Mouse (Mus musculus) kidney, adult 2 months (tissue): ENCODE data around the gene Gm17660. TPM values are rescaled to one million over a fixed set of nuclear protein-coding genes. Genes with fewer than 3 reads are reported as not detected.

Experiments
- DNase-seq: peaks from one replicate; pipeline ENCODE4 v3.0.0; 2021
- H3K27ac ChIP-seq: fragments of 200-500 bp; 2 replicates; pipeline ENCODE4 v1.5.1; 2012; ENCODE audit warnings: low read depth, low read length, control low read depth, inconsistent platforms; ENCODE audit not compliant: insufficient read depth
- H3K27me3 ChIP-seq: fragments of 200-500 bp; replicated peaks from 2 replicates; pipeline ENCODE4 v1.6.1; 2012; ENCODE audit warnings: mild to moderate bottlenecking, moderate library complexity, low read length, inconsistent platforms; ENCODE audit not compliant: control insufficient read depth, insufficient read depth
- H3K36me3 ChIP-seq: fragments of 200-500 bp; 2 replicates; pipeline ENCODE4 v1.6.1; 2012; ENCODE audit warnings: mild to moderate bottlenecking, moderate library complexity, low read length, inconsistent platforms; ENCODE audit not compliant: control insufficient read depth, insufficient read depth
- H3K4me1 ChIP-seq: fragments of 200-500 bp; 2 replicates; pipeline ENCODE4 v1.6.1; 2011; ENCODE audit warnings: low read length; ENCODE audit not compliant: control insufficient read depth, insufficient read depth
- H3K4me3 ChIP-seq: fragments of 200-500 bp; 2 replicates; pipeline ENCODE4 v1.5.1; 2011; ENCODE audit warnings: mild to moderate bottlenecking, low read depth, low read length, control low read depth; ENCODE audit not compliant: insufficient read depth
- CTCF ChIP-seq: fragments of 200-500 bp; conservative IDR thresholded peaks from 2 replicates; pipeline ENCODE4 v1.5.1; 2011; ENCODE audit warnings: low read depth, mild to moderate bottlenecking, control low read depth, low read length, moderate library complexity, mixed read lengths; ENCODE audit not compliant: insufficient read depth, insufficient read length
- POLR2A ChIP-seq: fragments of 200-500 bp; IDR thresholded peaks from one replicate; pipeline ENCODE4 v1.6.1; 2011; ENCODE audit warnings: low read depth, low read length, control low read depth
- WGBS: fragments of 180-500 bp; shearing (Covaris S2); methylation state at CpG from one replicate; pipeline ENCODE4 v1.1.7; 2018; 5-methylcytosine and 5-hydroxymethylcytosine counted together
- polyA plus RNA-seq: library from polyadenylated mRNA; depleted of rRNA; stranded (reverse); fragments of >200 nt; gene quantifications from 2 replicates; pipeline ENCODE4 v1.2.3, GENCODE M21; 2012; rRNA removed

The Gm17660 gene
- not detected in 2 replicates for polyA plus RNA-seq

GRCm38 (mm10) chr5:104077508-104077907 is at the start of gene Gm17660:
Gene Gm17660 (minus strand): TSS chr5:104077608.
- 91% methylated on average over 7 of the region's 7 CpGs for WGBS
- no peak for TF ChIP-seq POLR2A
- no peak for TF ChIP-seq CTCF
- Histone ChIP-seq H3K27me3 (no peaks in the 10 kb centered on the region), H3K4me1 (no peaks in the 10 kb centered on the region), H3K4me3 (no peak within 1 kb of the TSS), H3K27ac (no peak within 1 kb of the TSS), H3K36me3 (no peaks in the 10 kb centered on the region)
- DNase-seq, result no peak

GRCm38 (mm10) chr5:104126561-104127320 is 49.3 kb upstream of the Gm17660 start:
- H3K4me1 ChIP-seq, result no peaks in the 10 kb centered on the region
- no peak for DNase-seq
- no peaks in the 10 kb centered on the region for H3K27me3 ChIP-seq
- no peaks in the 10 kb centered on the region for H3K36me3 ChIP-seq
- WGBS, result 73% methylated on average over 12 of the region's 12 CpGs
- H3K4me3 ChIP-seq, result no peak overlapping the region
- no peak for TF ChIP-seq CTCF
- TF ChIP-seq POLR2A, result no peak
- H3K27ac ChIP-seq, result no peak overlapping the region

GRCm38 (mm10) chr5:104124016-104124658 is 46.7 kb upstream of the Gm17660 start:
- TF ChIP-seq POLR2A (no peak), CTCF (no peak)

GRCm38 (mm10) chr5:104115890-104116289 is 38.5 kb upstream of the Gm17660 start:
- Histone ChIP-seq H3K27me3 (no peaks in the 10 kb centered on the region), H3K27ac (peak overlapping the region; percentile 8; the same call in 1 of the 2 replicates), H3K4me1 (no peaks in the 10 kb centered on the region), H3K36me3 (no peaks in the 10 kb centered on the region), H3K4me3 (no peak overlapping the region)
- TF ChIP-seq CTCF, result no peak
- peak; percentile 58 for DNase-seq
- WGBS, result 67% methylated on average over 4 of the region's 4 CpGs

More at GRCm38 (mm10) chr5:104124016-104124658, 46.7 kb upstream of the Gm17660 start:
- Histone ChIP-seq H3K4me1 (no peaks in the 10 kb centered on the region), H3K36me3 (no peaks in the 10 kb centered on the region), H3K27me3 (no peaks in the 10 kb centered on the region), H3K4me3 (no peak overlapping the region), H3K27ac (no peak overlapping the region)
- no peak for DNase-seq
- 75% methylated on average over 6 of the region's 6 CpGs for WGBS

GRCm38 (mm10) chr5:104115118-104115517 is 37.7 kb upstream of the Gm17660 start:
- Histone ChIP-seq H3K27ac (no peak overlapping the region), H3K4me1 (no peaks in the 10 kb centered on the region), H3K4me3 (no peak overlapping the region), H3K36me3 (no peaks in the 10 kb centered on the region), H3K27me3 (no peaks in the 10 kb centered on the region)
- no peak for TF ChIP-seq POLR2A
- TF ChIP-seq CTCF, result no peak
- 64% methylated on average over 14 of the region's 14 CpGs for WGBS
- peak; percentile 87 for DNase-seq

- Histone ChIP-seq H3K27me3 (no peaks in the 10 kb centered on the region), H3K4me1 (no peaks in the 10 kb centered on the region), H3K36me3 (no peaks in the 10 kb centered on the region), H3K27ac (peak within 1 kb of the TSS; percentile 62; the same call in 1 of the 2 replicates), H3K4me3 (peak within 1 kb of the TSS; percentile 36; the same call in 1 of the 2 replicates)
- TF ChIP-seq POLR2A (no peak), CTCF (no peak)
- WGBS, result 17% methylated on average over 15 of the region's 15 CpGs
- peak; percentile 49 for DNase-seq
Observed at GRCm38 (mm10) chr5:104113491-104114172, 36.2 kb upstream of the Gm17660 start, which contains the start of gene Sparcl1. Gene Sparcl1 (minus strand): TSS chr5:104113733.

- H3K36me3 ChIP-seq, result no peaks in the 10 kb centered on the region
- H3K4me1 ChIP-seq, result no peaks in the 10 kb centered on the region
- peak overlapping the region; percentile 52; the same call in 1 of the 2 replicates for H3K27ac ChIP-seq
- peak overlapping the region; percentile 12; the same call in 1 of the 2 replicates for H3K4me3 ChIP-seq
- no peaks in the 10 kb centered on the region for H3K27me3 ChIP-seq
- TF ChIP-seq POLR2A, result no peak
- TF ChIP-seq CTCF, result no peak
- DNase-seq, result no peak
- WGBS, result 40% methylated on average over 5 of the region's 5 CpGs
Observed at GRCm38 (mm10) chr5:104112511-104112910, 35.1 kb upstream of the Gm17660 start.
